Mouse (Mus musculus) embryonic facial prominence, embryonic 12.5 days (tissue): ENCODE data around the gene Irf3. TPM values are rescaled to one million over a fixed set of nuclear protein-coding genes. Genes with fewer than 3 reads are reported as not detected.

Source experiments
- ATAC-seq: fragments of 200-750 bp; cut with Nextera tagmentation; 2 replicates; pipeline ENCODE4 v1.8.0; 2017; ENCODE audit not compliant: insufficient number of reproducible peaks, insufficient read depth, low FRiP score, low TSS enrichment
- H3K27ac ChIP-seq: fragments of 300-500 bp; sonication (generic); 2 replicates; pipeline ENCODE4 v1.5.1; 2016; ENCODE audit warnings: mild to moderate bottlenecking
- H3K27me3 ChIP-seq: fragments of 300-500 bp; sonication (generic); 2 replicates; pipeline ENCODE4 v1.6.1; 2016; ENCODE audit warnings: mild to moderate bottlenecking, moderate library complexity
- H3K36me3 ChIP-seq: fragments of 300-500 bp; sonication (generic); 2 replicates; pipeline ENCODE4 v1.6.1; 2016; ENCODE audit warnings: mild to moderate bottlenecking
- H3K4me1 ChIP-seq: fragments of 300-500 bp; sonication (generic); 2 replicates; pipeline ENCODE4 v1.6.1; 2016
- H3K4me2 ChIP-seq: fragments of 300-500 bp; sonication (generic); replicated peaks from 2 replicates; pipeline ENCODE4 v1.6.1; 2016; ENCODE audit warnings: mild to moderate bottlenecking, moderate library complexity
- H3K4me3 ChIP-seq: fragments of 300-500 bp; sonication (generic); 2 replicates; pipeline ENCODE4 v1.5.1; 2016; ENCODE audit warnings: mild to moderate bottlenecking
- H3K9ac ChIP-seq: fragments of 300-500 bp; sonication (generic); 2 replicates; pipeline ENCODE4 v1.6.1; 2016; ENCODE audit warnings: mild to moderate bottlenecking, moderate library complexity
- H3K9me3 ChIP-seq: fragments of 300-500 bp; sonication (generic); 2 replicates; pipeline ENCODE4 v1.6.1; 2016; ENCODE audit warnings: mild to moderate bottlenecking, moderate library complexity
- WGBS: fragments of 180-500 bp; shearing (Covaris S2); methylation state at CpG from one replicate; pipeline ENCODE4 v1.1.7; 2016; 5-methylcytosine and 5-hydroxymethylcytosine counted together
- polyA plus RNA-seq: library from polyadenylated mRNA; unstranded; fragments of >200 nt; fragmentation: Nextera tagmentation; extraction: Ambion mirVana; gene quantifications from 2 replicates; pipeline ENCODE4 v1.2.1, GENCODE M21; 2016

Irf3 gene
- polyA plus RNA-seq: 93.3 and 95.7 TPM in 2 replicates

- Histone ChIP-seq H3K9me3 (no peaks in the 10 kb centered on the region), H3K9ac (peak within 1 kb of the TSS; percentile 83), H3K27me3 (no peaks in the 10 kb centered on the region), H3K4me2 (peak within 1 kb of the TSS; percentile 89), H3K36me3 (peaks cover 62% of the 10 kb centered on the region), H3K4me3 (peak within 1 kb of the TSS; percentile 74), H3K4me1 (peaks cover 25% of the 10 kb centered on the region), H3K27ac (peak within 1 kb of the TSS; percentile 85)
- ATAC-seq: peak; percentile 88
- WGBS: under 1% methylated on average over 43 of the region's 43 CpGs
Observed at GRCm38 (mm10) chr7:44997231-44997939, at the start of gene Irf3. Gene Irf3, plus strand, starts transcription at chr7:44997648.

- ATAC-seq: no peak
- no peaks in the 10 kb centered on the region for H3K36me3 ChIP-seq
- WGBS: 80% methylated on average over 6 of the region's 6 CpGs
- no peak overlapping the region for H3K27ac ChIP-seq
- no peak overlapping the region for H3K4me3 ChIP-seq
- H3K4me2 ChIP-seq: no peak overlapping the region
- peaks cover 33% of the 10 kb centered on the region for H3K27me3 ChIP-seq
- H3K4me1 ChIP-seq: peaks cover 12% of the 10 kb centered on the region; the same call in 1 of the 2 replicates
- no peaks in the 10 kb centered on the region for H3K9me3 ChIP-seq
- H3K9ac ChIP-seq: no peak overlapping the region
Observed at GRCm38 (mm10) chr7:44949922-44950321, 47.5 kb upstream of the Irf3 start.

GRCm38 (mm10) chr7:44951960-44952359 is 45.5 kb upstream of the Irf3 start:
- peaks cover 12% of the 10 kb centered on the region; the same call in 1 of the 2 replicates for H3K4me1 ChIP-seq
- peak overlapping the region; percentile 86 for H3K4me2 ChIP-seq
- peak overlapping the region; percentile 61 for H3K9ac ChIP-seq
- 0 out of 2 replicates have a peak overlapping the region, but pooled peaks have one; percentile 64 for H3K27ac ChIP-seq
- peak; percentile 57; the same call in 1 of the 2 replicates for ATAC-seq
- peaks cover 33% of the 10 kb centered on the region for H3K27me3 ChIP-seq
- no peaks in the 10 kb centered on the region for H3K9me3 ChIP-seq
- peak overlapping the region; percentile 47 for H3K4me3 ChIP-seq
- under 1% methylated on average over 10 of the region's 10 CpGs for WGBS
- H3K36me3 ChIP-seq: no peaks in the 10 kb centered on the region

- 7% methylated on average over 24 of the region's 24 CpGs for WGBS
- Histone ChIP-seq H3K27ac (0 out of 2 replicates have a peak overlapping the region, but pooled peaks have one; percentile 64), H3K9me3 (no peaks in the 10 kb centered on the region), H3K27me3 (peaks cover 33% of the 10 kb centered on the region), H3K4me3 (peak overlapping the region; percentile 47), H3K9ac (peak overlapping the region; percentile 61), H3K4me1 (peaks cover 12% of the 10 kb centered on the region; the same call in 1 of the 2 replicates), H3K4me2 (peak overlapping the region; percentile 86), H3K36me3 (no peaks in the 10 kb centered on the region)
- ATAC-seq: peak; percentile 86
Observed at GRCm38 (mm10) chr7:44952611-44953306, 44.7 kb upstream of the Irf3 start.

GRCm38 (mm10) chr7:44953561-44953960 is 43.9 kb upstream of the Irf3 start:
- no peak overlapping the region for H3K9ac ChIP-seq
- H3K4me1 ChIP-seq: peaks cover 12% of the 10 kb centered on the region; the same call in 1 of the 2 replicates
- WGBS: 44% methylated on average over 14 of the region's 14 CpGs
- no peak for ATAC-seq
- no peak overlapping the region for H3K27ac ChIP-seq
- H3K4me3 ChIP-seq: no peak overlapping the region
- no peak overlapping the region for H3K4me2 ChIP-seq
- H3K9me3 ChIP-seq: no peaks in the 10 kb centered on the region
- no peaks in the 10 kb centered on the region for H3K36me3 ChIP-seq
- H3K27me3 ChIP-seq: peaks cover 33% of the 10 kb centered on the region

- Histone ChIP-seq H3K9ac (no peak overlapping the region), H3K36me3 (peaks cover 6% of the 10 kb centered on the region), H3K27ac (no peak overlapping the region), H3K4me2 (no peak overlapping the region), H3K9me3 (no peaks in the 10 kb centered on the region), H3K27me3 (peaks cover 32% of the 10 kb centered on the region), H3K4me3 (no peak overlapping the region), H3K4me1 (peaks cover 12% of the 10 kb centered on the region; the same call in 1 of the 2 replicates)
- WGBS: 80% methylated on average over 12 of the region's 12 CpGs
- ATAC-seq: no peak
Observed at GRCm38 (mm10) chr7:44954091-44954885, 43.2 kb upstream of the Irf3 start.

- no peak for ATAC-seq
- Histone ChIP-seq H3K9me3 (no peaks in the 10 kb centered on the region), H3K4me2 (no peak overlapping the region), H3K9ac (no peak overlapping the region), H3K36me3 (peaks cover 12% of the 10 kb centered on the region), H3K27ac (no peak overlapping the region), H3K4me1 (peaks cover 12% of the 10 kb centered on the region; the same call in 1 of the 2 replicates), H3K4me3 (no peak overlapping the region), H3K27me3 (peaks cover 18% of the 10 kb centered on the region)
- WGBS: 54% methylated on average over 5 of the region's 5 CpGs
Observed at GRCm38 (mm10) chr7:44955628-44956027, 41.8 kb upstream of the Irf3 start.

- Histone ChIP-seq H3K4me1 (peaks cover 12% of the 10 kb centered on the region; the same call in 1 of the 2 replicates), H3K9me3 (no peaks in the 10 kb centered on the region), H3K4me3 (no peak overlapping the region), H3K36me3 (peaks cover 17% of the 10 kb centered on the region), H3K9ac (no peak overlapping the region), H3K27me3 (peaks cover 12% of the 10 kb centered on the region), H3K4me2 (no peak overlapping the region), H3K27ac (no peak overlapping the region)
- no peak for ATAC-seq
- 49% methylated on average over 6 of the region's 6 CpGs for WGBS
Observed at GRCm38 (mm10) chr7:44956266-44956665, 41.2 kb upstream of the Irf3 start.

- WGBS: 72% methylated on average over 20 of the region's 20 CpGs
- H3K27ac ChIP-seq: no peak overlapping the region
- ATAC-seq: no peak
- H3K36me3 ChIP-seq: peaks cover 28% of the 10 kb centered on the region
- no peak overlapping the region for H3K4me2 ChIP-seq
- H3K9ac ChIP-seq: no peak overlapping the region
- peaks cover 3% of the 10 kb centered on the region; the same call in 1 of the 2 replicates for H3K4me1 ChIP-seq
- no peak overlapping the region for H3K4me3 ChIP-seq
- H3K9me3 ChIP-seq: no peaks in the 10 kb centered on the region
- peaks cover 2% of the 10 kb centered on the region; the same call in 1 of the 2 replicates for H3K27me3 ChIP-seq
Observed at GRCm38 (mm10) chr7:44957183-44957835, 40.1 kb upstream of the Irf3 start.

GRCm38 (mm10) chr7:44958208-44958607 is 39.2 kb upstream of the Irf3 start:
- Histone ChIP-seq H3K9me3 (no peaks in the 10 kb centered on the region), H3K27ac (no peak overlapping the region), H3K4me2 (no peak overlapping the region), H3K36me3 (peaks cover 35% of the 10 kb centered on the region), H3K9ac (no peak overlapping the region), H3K27me3 (no peaks in the 10 kb centered on the region; the same call in 1 of the 2 replicates), H3K4me1 (no peaks in the 10 kb centered on the region), H3K4me3 (no peak overlapping the region)
- no peak for ATAC-seq
- 63% methylated on average over 7 of the region's 7 CpGs for WGBS

GRCm38 (mm10) chr7:44959281-44959680 is 38.2 kb upstream of the Irf3 start:
- peaks cover 40% of the 10 kb centered on the region for H3K36me3 ChIP-seq
- no peaks in the 10 kb centered on the region for H3K4me1 ChIP-seq
- H3K9me3 ChIP-seq: no peaks in the 10 kb centered on the region
- H3K4me2 ChIP-seq: no peak overlapping the region
- H3K9ac ChIP-seq: no peak overlapping the region
- 88% methylated on average over 8 of the region's 8 CpGs for WGBS
- no peak for ATAC-seq
- no peaks in the 10 kb centered on the region for H3K27me3 ChIP-seq
- no peak overlapping the region for H3K4me3 ChIP-seq
- H3K27ac ChIP-seq: no peak overlapping the region
